Mouse (Mus musculus): Measurements from ENCODE around the gene Egfem1. TPM values are rescaled to one million over a fixed set of nuclear protein-coding genes. Genes with fewer than 3 reads are reported as not detected.

Gene Egfem1
- polyA plus RNA-seq, 1 experiment: not detected

DNA sequence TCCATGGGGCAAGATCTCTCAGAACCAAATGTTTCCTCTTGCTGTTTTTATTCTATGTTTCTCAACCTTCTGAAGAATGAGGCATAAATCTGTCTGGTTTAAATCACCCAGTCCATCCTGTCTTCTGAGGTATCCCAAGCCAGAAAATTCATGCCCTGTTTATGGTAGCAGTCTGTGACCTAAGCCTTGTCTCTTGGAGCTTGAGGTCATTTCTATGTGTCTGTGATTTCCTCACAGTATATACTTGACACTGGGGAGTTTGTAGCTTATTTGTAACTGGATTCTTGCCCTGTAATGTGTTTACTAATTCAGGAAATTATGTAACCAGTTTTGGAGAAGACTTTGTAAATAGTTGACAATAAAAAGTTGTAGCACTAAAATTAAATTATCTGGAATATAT is 95.2 kb downstream of the Egfem1 start:
- no peaks in the 10 kb centered on the region for H3K27me3 ChIP-seq (ENCODE audit: control insufficient read depth, insufficient read depth, insufficient read length)
- no peaks in the 10 kb centered on the region for H3K36me3 ChIP-seq (ENCODE audit: control insufficient read depth, insufficient read depth)
- no peaks in the 10 kb centered on the region for H3K79me3 ChIP-seq (ENCODE audit: low read depth)
- H3K79me2 ChIP-seq (ENCODE audit: control insufficient read depth, insufficient read depth): no peaks in the 10 kb centered on the region
- H3ac ChIP-seq (ENCODE audit: control insufficient read depth, insufficient read length, low read depth): no peak overlapping the region
- no peak overlapping the region for H3K4me3 ChIP-seq (ENCODE audit: insufficient read depth, poor library complexity, severe bottlenecking)
- TF ChIP-seq MYOD1 (IDR thresholded peaks at IDR 0.05; ENCODE audit: control insufficient read depth, insufficient read length, low read depth) (no peak), USF1 (IDR thresholded peaks at IDR 0.05; ENCODE audit: low read depth) (no peak), CEBPB (IDR thresholded peaks at IDR 0.05; ENCODE audit: low read depth) (no peak), MYOG (IDR thresholded peaks at IDR 0.05; ENCODE audit: control insufficient read depth, extremely low read depth, insufficient read length) (no peak), FOSL1 (IDR thresholded peaks at IDR 0.05; ENCODE audit: insufficient read depth, low read length, poor library complexity, severe bottlenecking) (no peak), MAX (IDR thresholded peaks at IDR 0.05) (no peak), CTCF (IDR thresholded peaks at IDR 0.05; ENCODE audit: control insufficient read depth, insufficient read depth, insufficient read length) (no peak)

DNA sequence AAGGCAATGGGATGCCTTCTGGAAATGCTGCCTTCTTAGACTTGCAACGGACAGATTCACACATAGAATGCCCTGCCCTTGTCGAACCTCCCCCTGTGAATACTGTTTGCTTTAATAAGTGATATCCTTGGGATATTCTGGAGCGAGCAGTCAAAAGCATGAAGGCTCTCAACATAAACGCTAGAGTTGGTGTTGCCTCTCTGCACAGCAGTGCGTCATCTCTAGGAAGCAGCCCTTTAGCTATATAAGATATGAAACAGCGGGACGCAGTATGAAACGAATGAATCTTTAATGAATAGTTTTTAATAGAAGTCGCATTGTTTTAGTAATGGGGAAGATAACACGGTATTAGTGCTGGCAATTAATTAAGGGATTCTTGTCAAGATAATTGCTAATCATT is 101.2 kb downstream of the Egfem1 start:
- H3ac ChIP-seq (ENCODE audit: control insufficient read depth, insufficient read length, low read depth): no peak overlapping the region
- no peaks in the 10 kb centered on the region for H3K27me3 ChIP-seq (ENCODE audit: control insufficient read depth, insufficient read depth, insufficient read length)
- H3K4me3 ChIP-seq (ENCODE audit: insufficient read depth, poor library complexity, severe bottlenecking): no peak overlapping the region
- no peaks in the 10 kb centered on the region for H3K36me3 ChIP-seq (ENCODE audit: control insufficient read depth, insufficient read depth)
- no peaks in the 10 kb centered on the region for H3K79me2 ChIP-seq (ENCODE audit: control insufficient read depth, insufficient read depth)
- no peak for TF ChIP-seq USF1 (IDR thresholded peaks at IDR 0.05; ENCODE audit: low read depth)
- no peak for TF ChIP-seq MYOD1 (IDR thresholded peaks at IDR 0.05; ENCODE audit: control insufficient read depth, insufficient read length, low read depth)
- no peak for TF ChIP-seq MAX (IDR thresholded peaks at IDR 0.05)
- no peak for TF ChIP-seq FOSL1 (IDR thresholded peaks at IDR 0.05; ENCODE audit: insufficient read depth, low read length, poor library complexity, severe bottlenecking)
- no peaks in the 10 kb centered on the region for H3K79me3 ChIP-seq (ENCODE audit: low read depth)

DNA sequence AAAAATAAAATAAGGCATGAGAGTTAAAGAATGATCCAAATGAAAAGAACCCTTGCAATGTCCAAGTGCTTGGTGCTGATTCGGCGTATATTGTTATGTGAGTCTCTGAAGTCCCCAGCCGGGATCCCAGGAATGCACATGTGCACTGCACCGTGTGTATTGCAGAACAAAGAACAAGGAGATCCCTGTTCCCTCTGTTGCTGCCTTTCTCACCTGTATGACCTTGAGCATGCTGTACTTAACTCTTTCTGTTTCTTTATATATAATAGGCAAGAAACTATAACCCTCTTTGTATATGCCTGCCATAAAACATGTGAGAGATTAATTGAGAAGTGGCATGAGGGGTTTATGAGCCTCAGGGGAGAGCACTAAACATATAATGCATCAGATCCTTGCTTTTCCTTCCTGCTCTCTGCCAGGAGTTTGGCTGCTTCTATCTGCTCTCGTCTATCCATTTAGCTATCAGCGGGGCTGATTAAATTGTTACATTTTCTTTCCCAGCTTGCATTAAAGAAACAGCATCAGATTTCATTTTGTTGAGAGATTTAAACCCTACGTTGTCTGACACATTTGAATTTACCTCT is 101.9 kb downstream of the Egfem1 start:
- Histone ChIP-seq H3ac (ENCODE audit: control insufficient read depth, insufficient read length, low read depth) (no peak overlapping the region), H3K4me3 (ENCODE audit: insufficient read depth, poor library complexity, severe bottlenecking) (no peak overlapping the region), H3K27me3 (ENCODE audit: control insufficient read depth, insufficient read depth, insufficient read length) (no peaks in the 10 kb centered on the region), H3K36me3 (ENCODE audit: control insufficient read depth, insufficient read depth) (no peaks in the 10 kb centered on the region), H3K79me2 (ENCODE audit: control insufficient read depth, insufficient read depth) (no peaks in the 10 kb centered on the region), H3K79me3 (ENCODE audit: low read depth) (no peaks in the 10 kb centered on the region)
- no peak for TF ChIP-seq MYOD1 (IDR thresholded peaks at IDR 0.05; ENCODE audit: control insufficient read depth, insufficient read length, low read depth)

DNA sequence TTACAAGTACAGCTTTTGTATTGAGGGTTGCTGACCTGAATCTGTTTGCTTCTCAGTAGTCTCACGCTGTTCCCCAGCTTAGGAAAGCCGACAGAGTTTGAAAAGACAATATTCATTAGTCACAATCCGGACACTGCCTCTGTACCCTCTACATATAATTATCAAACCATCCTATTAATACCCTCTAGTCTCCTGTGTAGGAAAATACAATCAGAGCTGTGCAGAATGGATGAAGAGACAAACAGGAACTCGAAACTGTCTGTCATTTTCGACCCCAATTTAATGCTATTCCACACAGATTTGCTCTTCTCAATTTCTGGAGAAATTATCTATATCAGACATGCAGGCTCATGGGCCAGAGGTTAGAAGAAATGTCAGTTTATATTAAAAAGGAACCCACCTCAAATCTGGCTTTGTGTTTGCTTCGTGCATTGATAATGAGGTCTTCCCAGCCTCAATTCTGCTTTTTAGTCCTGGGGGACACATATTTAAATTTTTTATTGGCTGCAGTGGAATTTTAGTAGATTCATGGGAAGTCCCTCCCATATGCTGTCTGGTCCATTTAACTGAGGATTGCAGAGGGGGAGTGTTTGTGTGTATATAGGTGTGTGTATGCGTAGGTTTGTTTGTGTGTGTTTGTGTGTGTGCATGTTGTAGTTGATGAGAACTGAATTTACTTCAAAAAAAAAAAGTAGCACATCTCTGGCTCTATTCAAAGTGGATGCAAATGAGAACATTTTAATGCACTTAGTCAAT is 102.8 kb downstream of the Egfem1 start:
- no peaks in the 10 kb centered on the region for H3K36me3 ChIP-seq (ENCODE audit: control insufficient read depth, insufficient read depth)
- no peaks in the 10 kb centered on the region for H3K79me3 ChIP-seq (ENCODE audit: low read depth)
- no peaks in the 10 kb centered on the region for H3K79me2 ChIP-seq (ENCODE audit: control insufficient read depth, insufficient read depth)
- no peak for TF ChIP-seq CEBPB (IDR thresholded peaks at IDR 0.05; ENCODE audit: low read depth)
- no peak for TF ChIP-seq FOSL1 (IDR thresholded peaks at IDR 0.05; ENCODE audit: insufficient read depth, low read length, poor library complexity, severe bottlenecking)
- no peak for TF ChIP-seq MYOD1 (IDR thresholded peaks at IDR 0.05; ENCODE audit: control insufficient read depth, insufficient read length, low read depth)
- TF ChIP-seq CTCF (IDR thresholded peaks at IDR 0.05; ENCODE audit: control insufficient read depth, insufficient read depth, insufficient read length): no peak
- no peak for TF ChIP-seq USF1 (IDR thresholded peaks at IDR 0.05; ENCODE audit: low read depth)
- no peak for TF ChIP-seq MYOG (IDR thresholded peaks at IDR 0.05; ENCODE audit: control insufficient read depth, extremely low read depth, insufficient read length)
- no peak for TF ChIP-seq MAX (IDR thresholded peaks at IDR 0.05)
- H3ac ChIP-seq (ENCODE audit: control insufficient read depth, insufficient read length, low read depth): no peak overlapping the region
- no peaks in the 10 kb centered on the region for H3K27me3 ChIP-seq (ENCODE audit: control insufficient read depth, insufficient read depth, insufficient read length)
- H3K4me3 ChIP-seq (ENCODE audit: insufficient read depth, poor library complexity, severe bottlenecking): no peak overlapping the region

DNA sequence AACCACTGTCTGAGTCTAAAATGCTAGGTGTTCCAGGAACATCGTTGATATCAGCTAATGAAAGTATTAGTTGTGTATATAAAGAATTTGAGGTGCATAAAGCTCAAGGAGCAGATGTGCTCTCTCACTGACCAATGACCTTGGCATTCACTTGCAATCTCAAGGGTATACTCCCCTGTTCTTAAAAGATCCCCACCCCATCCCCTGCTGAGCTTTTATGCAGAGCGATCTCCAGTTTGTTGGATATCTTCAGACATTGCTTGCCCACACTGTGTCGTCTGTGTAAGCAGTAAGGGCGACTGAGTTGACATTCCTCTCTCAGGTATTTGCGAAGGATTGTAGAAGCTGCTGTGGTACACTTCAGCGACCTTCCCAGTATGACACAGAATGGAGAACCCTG is 108.4 kb downstream of the Egfem1 start:
- Histone ChIP-seq H3K27me3 (ENCODE audit: control insufficient read depth, insufficient read depth, insufficient read length) (no peaks in the 10 kb centered on the region), H3K36me3 (ENCODE audit: control insufficient read depth, insufficient read depth) (no peaks in the 10 kb centered on the region)

More for the DNA sequence above, 108.4 kb downstream of the Egfem1 start:
- H3ac ChIP-seq (ENCODE audit: control insufficient read depth, insufficient read length, low read depth): no peak overlapping the region
- no peak overlapping the region for H3K4me3 ChIP-seq (ENCODE audit: insufficient read depth, poor library complexity, severe bottlenecking)
- no peaks in the 10 kb centered on the region for H3K79me3 ChIP-seq (ENCODE audit: low read depth)
- TF ChIP-seq USF1 (IDR thresholded peaks at IDR 0.05; ENCODE audit: low read depth): no peak
- no peak for TF ChIP-seq MYOD1 (IDR thresholded peaks at IDR 0.05; ENCODE audit: control insufficient read depth, insufficient read length, low read depth)
- no peak for TF ChIP-seq MAX (IDR thresholded peaks at IDR 0.05)
- TF ChIP-seq CTCF (IDR thresholded peaks at IDR 0.05; ENCODE audit: control insufficient read depth, insufficient read depth, insufficient read length): no peak
- TF ChIP-seq MYOG (IDR thresholded peaks at IDR 0.05; ENCODE audit: control insufficient read depth, extremely low read depth, insufficient read length): no peak
- TF ChIP-seq CEBPB (IDR thresholded peaks at IDR 0.05; ENCODE audit: low read depth): no peak
- TF ChIP-seq FOSL1 (IDR thresholded peaks at IDR 0.05; ENCODE audit: insufficient read depth, low read length, poor library complexity, severe bottlenecking): no peak
- H3K79me2 ChIP-seq (ENCODE audit: control insufficient read depth, insufficient read depth): no peaks in the 10 kb centered on the region
